Mouse (Mus musculus): ENCODE results near the gene Tsen54. TPM values are rescaled to one million over a fixed set of nuclear protein-coding genes. Genes with fewer than 3 reads are reported as not detected.
A peak's percentile ranks its signal among the peaks of the same experiment; 100 is the strongest.

Gene Tsen54
- total RNA-seq, 4 experiments from 2014 or later = 6.9 to 8.8 (median 7.5) TPM

- DNase-seq (ENCODE audit: low spot score) = no peak
Measured at GRCm38 (mm10) chr11:115803072-115803709, 11.3 kb upstream of the Tsen54 start.

- no peak for DNase-seq (ENCODE audit: low spot score)
Measured at GRCm38 (mm10) chr11:115805005-115805404, 9.5 kb upstream of the Tsen54 start.

GRCm38 (mm10) chr11:115806154-115806553 lies 8.4 kb upstream of the Tsen54 start:
- peak; percentile 40 for DNase-seq (ENCODE audit: low spot score)

- DNase-seq (ENCODE audit: low spot score) = no peak
Measured at GRCm38 (mm10) chr11:115807306-115807705, 7.2 kb upstream of the Tsen54 start.

GRCm38 (mm10) chr11:115807971-115808370 lies 6.6 kb upstream of the Tsen54 start:
- DNase-seq (ENCODE audit: low spot score) = no peak

- no peak for DNase-seq (ENCODE audit: low spot score)
Measured at GRCm38 (mm10) chr11:115808696-115809310, 5.7 kb upstream of the Tsen54 start.

- peak; percentile 90 for DNase-seq (ENCODE audit: low spot score)
Measured at GRCm38 (mm10) chr11:115809311-115809781, 5.2 kb upstream of the Tsen54 start.

GRCm38 (mm10) chr11:115810377-115810776 lies 4.1 kb upstream of the Tsen54 start:
- peak; percentile 48 for DNase-seq (ENCODE audit: low spot score)

- no peak for DNase-seq (ENCODE audit: low spot score)
Measured at GRCm38 (mm10) chr11:115811381-115812093, 3.0 kb upstream of the Tsen54 start.

- DNase-seq (ENCODE audit: low spot score) = peak; percentile 63
Measured at GRCm38 (mm10) chr11:115812095-115812494, 2.4 kb upstream of the Tsen54 start.

GRCm38 (mm10) chr11:115812533-115813420 lies 1.7 kb upstream of the Tsen54 start:
- DNase-seq (ENCODE audit: low spot score) = no peak

- peak; percentile 94 for DNase-seq (ENCODE audit: low spot score)
Measured at GRCm38 (mm10) chr11:115813507-115814296, 822 bp upstream of the Tsen54 start, which contains the start of gene Caskin2. Gene Caskin2 (minus strand): TSS chr11:115813639.

GRCm38 (mm10) chr11:115817331-115817730 lies 2.8 kb downstream of the Tsen54 start:
- no peak for DNase-seq (ENCODE audit: low spot score)

GRCm38 (mm10) chr11:115819915-115820623 lies 5.5 kb downstream of the Tsen54 start:
- no peak for DNase-seq (ENCODE audit: low spot score)

GRCm38 (mm10) chr11:115821001-115821400 lies 6.5 kb downstream of the Tsen54 start:
- DNase-seq (ENCODE audit: low spot score) = no peak

GRCm38 (mm10) chr11:115823774-115824740 lies 9.5 kb downstream of the Tsen54 start, which contains the start of gene Llgl2:
Gene Llgl2 (plus strand): TSS chr11:115824049.
- peak; percentile 71 for DNase-seq (ENCODE audit: low spot score)

- DNase-seq (ENCODE audit: low spot score) = no peak
Measured at GRCm38 (mm10) chr11:115824813-115825212, 10.3 kb downstream of the Tsen54 start.

- DNase-seq (ENCODE audit: low spot score) = no peak
Measured at GRCm38 (mm10) chr11:115826487-115826886, 12.0 kb downstream of the Tsen54 start.

GRCm38 (mm10) chr11:115827624-115828023 lies 13.1 kb downstream of the Tsen54 start:
- DNase-seq (ENCODE audit: low spot score) = no peak

Data from heart, adult 8-10 months (tissue).